Mouse (Mus musculus) limb, embryonic 13.5 days (tissue): ENCODE results near the gene Ralgds. TPM values are rescaled to one million over a fixed set of nuclear protein-coding genes. Genes with fewer than 3 reads are reported as not detected.
A peak's percentile ranks its signal among the peaks of the same experiment; 100 is the strongest.

Source experiments
- ATAC-seq: fragments of 200-750 bp; cut with Nextera tagmentation; 2 replicates; pipeline ENCODE4 v1.8.0; 2017; ENCODE audit warnings: low read depth, moderate number of reproducible peaks, moderate TSS enrichment; ENCODE audit not compliant: low FRiP score
- H3K27ac ChIP-seq: fragments of 300-500 bp; sonication (generic); 2 replicates; pipeline ENCODE4 v1.5.1; 2015; ENCODE audit warnings: inconsistent platforms, mild to moderate bottlenecking, moderate library complexity
- H3K27me3 ChIP-seq: fragments of 300-500 bp; sonication (generic); 2 replicates; pipeline ENCODE4 v1.6.1; 2015; ENCODE audit warnings: mild to moderate bottlenecking, inconsistent platforms
- H3K36me3 ChIP-seq: fragments of 300-500 bp; sonication (generic); 2 replicates; pipeline ENCODE4 v1.6.1; 2015; ENCODE audit warnings: inconsistent platforms, mild to moderate bottlenecking, moderate library complexity
- H3K4me1 ChIP-seq: fragments of 300-500 bp; sonication (generic); 2 replicates; pipeline ENCODE4 v1.6.1; 2015; ENCODE audit warnings: inconsistent platforms
- H3K4me2 ChIP-seq: fragments of 300-500 bp; sonication (generic); replicated peaks from 2 replicates; pipeline ENCODE4 v1.6.1; 2015; ENCODE audit warnings: inconsistent platforms, mild to moderate bottlenecking, moderate library complexity
- H3K4me3 ChIP-seq: fragments of 300-500 bp; sonication (generic); 2 replicates; pipeline ENCODE4 v1.5.1; 2015; ENCODE audit warnings: moderate library complexity, mild to moderate bottlenecking, inconsistent platforms
- H3K9ac ChIP-seq: fragments of 300-500 bp; sonication (generic); 2 replicates; pipeline ENCODE4 v1.6.1; 2015; ENCODE audit warnings: mild to moderate bottlenecking, inconsistent platforms
- H3K9me3 ChIP-seq: fragments of 300-500 bp; sonication (generic); 2 replicates; pipeline ENCODE4 v1.6.1; 2016; ENCODE audit warnings: inconsistent platforms
- WGBS: fragments of 180-500 bp; shearing (Covaris S2); methylation state at CpG from one replicate; pipeline ENCODE4 v1.1.7; 2015; 5-methylcytosine and 5-hydroxymethylcytosine counted together
- polyA plus RNA-seq: library from polyadenylated mRNA; unstranded; fragments of >200 nt; fragmentation: Nextera tagmentation; extraction: Ambion mirVana; gene quantifications from 2 replicates; pipeline ENCODE4 v1.2.1, GENCODE M21; 2015

The Ralgds gene
- polyA plus RNA-seq, 1 experiment from 2014 or later, result 53.8 TPM

DNA sequence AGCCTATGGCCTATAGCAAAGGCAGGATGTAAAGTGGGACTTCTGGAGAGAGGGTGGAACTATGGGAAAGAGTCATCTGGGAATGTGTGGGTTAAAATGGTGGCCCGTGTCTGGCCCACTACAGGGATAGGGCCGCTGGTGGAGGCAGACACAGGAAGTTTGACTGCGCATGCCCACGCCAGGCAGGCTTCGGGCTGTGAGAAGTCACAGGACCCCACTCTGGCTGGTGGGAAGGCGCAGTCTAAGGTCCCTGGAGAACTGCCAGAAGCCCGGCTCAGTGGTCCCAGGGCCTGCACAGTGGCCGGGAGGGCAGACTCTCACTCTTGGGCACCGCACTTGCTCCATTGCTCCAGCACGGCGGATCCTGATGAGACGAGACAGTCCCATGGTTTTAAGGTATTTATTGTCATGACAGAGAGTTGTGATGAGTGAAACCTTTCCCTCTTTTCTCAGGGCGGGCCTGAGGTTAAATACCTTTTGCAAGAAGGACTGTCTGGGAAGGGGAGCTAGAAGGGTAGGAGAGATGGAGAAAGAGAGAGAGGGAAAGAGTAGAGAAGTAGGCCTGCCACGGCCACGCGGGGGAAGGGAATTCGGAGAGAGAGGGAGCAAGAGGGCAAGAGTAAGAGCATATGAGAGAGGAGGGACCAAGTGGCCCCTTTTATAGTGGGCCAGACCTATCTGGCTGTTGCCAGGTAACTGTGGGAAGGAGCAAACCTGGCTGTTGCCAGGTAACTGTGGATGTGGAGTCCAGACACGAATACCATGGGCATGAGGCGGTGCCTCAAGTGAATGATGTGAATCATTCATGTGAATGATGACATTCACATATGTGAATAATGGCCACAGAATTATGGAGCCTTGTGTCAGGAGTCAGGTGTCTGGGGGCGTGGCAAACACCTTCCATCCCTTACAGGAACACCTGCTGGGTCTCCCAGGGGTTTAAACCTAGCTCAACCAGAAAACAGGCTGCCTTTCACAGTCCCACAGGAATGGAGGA lies 33.4 kb upstream of the Ralgds start:
- Histone ChIP-seq H3K27me3 (no peaks in the 10 kb centered on the region), H3K36me3 (no peaks in the 10 kb centered on the region), H3K9ac (no peak overlapping the region), H3K4me1 (peaks cover 9% of the 10 kb centered on the region), H3K4me3 (no peak overlapping the region), H3K4me2 (0 out of 2 replicates have a peak overlapping the region, but pooled peaks have one; percentile 21), H3K9me3 (no peaks in the 10 kb centered on the region), H3K27ac (peak overlapping the region; percentile 44; the same call in 1 of the 2 replicates)
- no peak; the same call in 1 of the 2 replicates for ATAC-seq
- WGBS, result 68% methylated on average over 20 of the region's 20 CpGs

DNA sequence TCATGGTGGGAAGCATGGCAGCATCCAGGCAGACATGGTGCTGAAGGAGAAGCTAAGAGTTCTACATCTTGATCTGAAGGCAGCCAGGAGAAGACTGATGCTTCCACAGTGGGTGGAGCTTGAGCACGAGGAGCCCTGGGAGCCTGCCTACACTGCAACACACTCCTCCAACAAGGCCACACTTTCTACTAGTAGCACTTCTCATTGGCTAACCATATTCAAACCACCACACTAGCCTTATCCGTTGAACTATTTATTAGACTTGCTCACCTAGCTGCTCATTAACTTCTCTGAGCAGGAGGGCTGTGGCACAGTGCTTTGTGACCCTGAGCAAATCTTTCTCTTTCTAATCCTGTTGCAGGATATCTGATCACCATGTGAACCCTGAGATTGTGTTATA lies 29.1 kb upstream of the Ralgds start:
- ATAC-seq, result no peak
- Histone ChIP-seq H3K4me1 (peaks cover 9% of the 10 kb centered on the region), H3K27ac (no peak overlapping the region), H3K4me2 (no peak overlapping the region), H3K4me3 (no peak overlapping the region), H3K9me3 (no peaks in the 10 kb centered on the region), H3K36me3 (no peaks in the 10 kb centered on the region), H3K27me3 (no peaks in the 10 kb centered on the region), H3K9ac (no peak overlapping the region)
- 67% methylated on average over 2 of the region's 2 CpGs for WGBS

DNA sequence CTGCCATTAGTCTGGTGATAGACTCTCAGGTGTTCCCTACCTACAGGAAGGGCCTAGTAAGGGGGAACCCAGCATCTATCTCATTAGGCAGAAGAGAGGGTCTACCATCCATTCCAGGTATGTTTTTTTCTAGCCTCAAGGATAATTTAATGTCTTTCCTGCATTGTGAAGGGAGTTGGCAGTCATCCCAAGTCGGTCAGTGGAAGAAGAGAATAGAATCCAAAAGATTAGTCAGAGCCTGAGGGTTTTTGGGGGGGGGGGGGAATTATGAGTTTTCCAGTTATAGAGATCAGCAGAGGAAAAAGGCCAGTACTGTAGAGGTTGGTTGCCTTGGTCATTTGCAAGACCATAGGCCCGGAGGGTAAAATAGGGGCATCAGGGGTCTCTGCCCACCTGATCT lies 18.4 kb upstream of the Ralgds start:
- WGBS, result 80% methylated on average over 2 of the region's 2 CpGs
- ATAC-seq, result no peak
- no peaks in the 10 kb centered on the region for H3K27me3 ChIP-seq
- no peak overlapping the region for H3K4me3 ChIP-seq
- no peak overlapping the region for H3K9ac ChIP-seq
- no peaks in the 10 kb centered on the region; the same call in 1 of the 2 replicates for H3K4me1 ChIP-seq
- no peak overlapping the region for H3K4me2 ChIP-seq
- H3K9me3 ChIP-seq, result peaks cover 3% of the 10 kb centered on the region; the same call in 1 of the 2 replicates
- H3K36me3 ChIP-seq, result no peaks in the 10 kb centered on the region
- H3K27ac ChIP-seq, result no peak overlapping the region

DNA sequence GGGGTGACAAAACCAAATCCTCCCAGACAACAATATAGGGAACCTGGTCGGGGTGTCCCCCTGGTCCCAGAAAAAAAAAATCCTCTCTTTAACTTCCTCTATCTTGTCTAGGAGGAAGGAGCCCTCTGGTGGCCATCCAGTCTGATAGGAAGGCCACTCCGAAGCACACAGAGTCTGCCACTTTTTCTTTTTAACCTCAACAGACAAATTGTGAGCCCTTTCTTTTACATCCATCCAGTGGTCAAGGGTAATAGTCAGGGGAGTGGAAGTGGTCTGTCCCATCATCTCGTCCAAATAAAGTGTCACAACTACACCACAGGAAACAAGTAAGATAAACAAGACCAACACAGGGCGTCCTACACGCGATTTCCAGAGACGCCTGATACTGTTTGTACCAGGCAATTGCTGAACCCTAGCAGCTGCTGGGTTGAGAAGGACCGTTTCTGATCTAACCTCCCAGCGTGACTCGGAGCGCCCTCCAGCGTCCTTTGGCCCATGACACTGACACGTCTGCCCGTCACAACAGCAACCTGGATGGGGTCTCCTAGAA lies 17.6 kb upstream of the Ralgds start:
- Histone ChIP-seq H3K4me1 (no peaks in the 10 kb centered on the region; the same call in 1 of the 2 replicates), H3K4me2 (no peak overlapping the region), H3K9ac (no peak overlapping the region), H3K27me3 (no peaks in the 10 kb centered on the region), H3K4me3 (no peak overlapping the region), H3K27ac (no peak overlapping the region), H3K9me3 (peaks cover 3% of the 10 kb centered on the region; the same call in 1 of the 2 replicates), H3K36me3 (no peaks in the 10 kb centered on the region)
- no peak for ATAC-seq
- 89% methylated on average over 14 of the region's 14 CpGs for WGBS

DNA sequence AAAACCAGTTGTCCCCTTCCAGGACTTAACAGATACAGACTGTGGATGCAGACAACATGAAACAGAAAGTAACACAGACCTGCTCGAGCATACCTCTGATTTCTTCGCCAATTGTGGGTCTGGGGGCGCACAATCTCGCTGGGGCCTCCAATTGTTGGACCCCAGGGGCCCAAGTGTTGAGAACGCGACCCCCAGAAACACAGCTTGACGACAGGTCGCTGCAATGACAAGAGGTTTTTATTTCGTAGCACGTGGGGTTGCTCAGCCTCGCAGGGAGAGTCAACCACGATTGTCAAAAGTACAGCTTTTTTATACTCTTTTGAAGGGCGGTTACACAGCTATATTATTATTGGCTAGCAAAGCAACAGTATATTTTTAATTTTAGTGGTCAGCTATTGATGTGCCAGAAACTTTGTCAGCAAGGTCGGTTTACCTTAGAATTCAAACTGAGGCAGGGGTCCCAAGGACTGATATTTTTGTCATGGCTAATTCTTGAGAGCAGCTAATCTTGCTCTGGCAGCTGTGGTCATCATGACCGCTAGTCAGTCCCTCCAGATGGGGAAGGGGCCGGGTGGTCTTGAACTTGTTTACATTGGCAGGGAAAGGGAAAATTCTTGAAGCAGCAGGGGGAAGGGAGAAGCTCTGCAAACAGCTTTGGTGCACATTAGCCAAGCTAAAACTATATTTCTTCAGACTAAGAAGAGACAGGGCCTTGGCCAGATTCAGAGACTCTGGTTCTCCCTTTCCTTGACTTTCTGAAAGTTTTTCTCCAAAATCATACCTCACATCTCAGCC lies 16.9 kb upstream of the Ralgds start:
- H3K36me3 ChIP-seq, result no peaks in the 10 kb centered on the region
- 79% methylated on average over 16 of the region's 16 CpGs for WGBS
- no peak for ATAC-seq
- no peaks in the 10 kb centered on the region for H3K27me3 ChIP-seq
- H3K4me3 ChIP-seq, result no peak overlapping the region
- H3K9ac ChIP-seq, result 0 out of 2 replicates have a peak overlapping the region, but pooled peaks have one; percentile 31
- no peaks in the 10 kb centered on the region; the same call in 1 of the 2 replicates for H3K4me1 ChIP-seq
- H3K9me3 ChIP-seq, result peaks cover 3% of the 10 kb centered on the region; the same call in 1 of the 2 replicates
- H3K27ac ChIP-seq, result peak overlapping the region; percentile 16; the same call in 1 of the 2 replicates
- no peak overlapping the region for H3K4me2 ChIP-seq

DNA sequence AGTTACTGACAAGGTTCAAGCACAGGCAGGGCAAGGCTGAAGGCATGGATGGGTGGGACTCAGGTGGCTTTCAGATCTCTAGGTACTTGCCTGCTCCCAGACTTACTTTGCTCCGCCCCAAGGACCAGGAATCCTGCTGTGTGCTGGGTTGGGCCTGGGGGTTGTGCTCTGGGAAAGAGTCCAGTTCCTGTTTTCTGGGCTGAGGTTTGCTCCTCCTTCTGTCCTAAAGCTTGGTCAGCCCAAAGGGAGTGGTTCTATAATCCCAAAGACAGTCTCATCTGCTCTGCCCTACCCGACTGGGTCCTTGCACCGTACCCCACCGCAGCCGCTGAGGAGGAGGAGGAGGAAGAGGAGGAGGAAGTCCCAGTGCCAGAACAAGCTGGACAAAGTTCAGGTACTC lies 16.3 kb upstream of the Ralgds start, which contains the start of gene Gbgt1:
Gene Gbgt1, plus strand, starts transcription at position 221 of the 400 bp plus-strand sequence.
- ATAC-seq, result no peak
- 80% methylated on average over 5 of the region's 5 CpGs for WGBS
- Histone ChIP-seq H3K27me3 (no peaks in the 10 kb centered on the region), H3K4me1 (no peaks in the 10 kb centered on the region; the same call in 1 of the 2 replicates), H3K4me2 (no peak within 1 kb of the TSS), H3K27ac (peak within 1 kb of the TSS; percentile 16; the same call in 1 of the 2 replicates), H3K4me3 (no peak within 1 kb of the TSS), H3K36me3 (no peaks in the 10 kb centered on the region), H3K9ac (0 out of 2 replicates have a peak within 1 kb of the TSS, but pooled peaks have one; percentile 31), H3K9me3 (peaks cover 3% of the 10 kb centered on the region; the same call in 1 of the 2 replicates)

DNA sequence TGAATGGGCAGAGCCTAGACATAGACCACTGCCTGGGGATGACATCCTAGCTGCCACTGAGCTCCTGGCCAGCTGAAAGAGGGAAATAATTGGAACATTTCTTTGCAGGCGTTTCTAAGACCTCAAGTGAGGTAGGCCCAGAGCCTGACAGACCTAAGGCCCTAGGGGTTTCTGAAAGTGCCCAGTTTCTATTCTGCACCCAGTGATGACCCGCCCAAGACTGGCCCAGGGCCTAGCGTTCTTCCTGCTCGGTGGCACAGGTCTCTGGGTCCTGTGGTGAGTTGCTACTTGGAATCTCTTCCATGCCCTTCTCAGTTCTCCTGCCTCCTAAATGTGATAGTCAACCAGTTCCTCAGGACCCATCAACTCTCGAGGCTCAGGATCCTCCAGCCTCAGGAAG lies 15.4 kb upstream of the Ralgds start:
- Histone ChIP-seq H3K36me3 (no peaks in the 10 kb centered on the region), H3K27me3 (no peaks in the 10 kb centered on the region), H3K4me2 (no peak overlapping the region), H3K27ac (no peak overlapping the region), H3K4me3 (no peak overlapping the region), H3K9me3 (peaks cover 3% of the 10 kb centered on the region; the same call in 1 of the 2 replicates), H3K4me1 (no peaks in the 10 kb centered on the region; the same call in 1 of the 2 replicates), H3K9ac (no peak overlapping the region)
- no peak for ATAC-seq
- WGBS, result 81% methylated on average over 5 of the region's 5 CpGs

DNA sequence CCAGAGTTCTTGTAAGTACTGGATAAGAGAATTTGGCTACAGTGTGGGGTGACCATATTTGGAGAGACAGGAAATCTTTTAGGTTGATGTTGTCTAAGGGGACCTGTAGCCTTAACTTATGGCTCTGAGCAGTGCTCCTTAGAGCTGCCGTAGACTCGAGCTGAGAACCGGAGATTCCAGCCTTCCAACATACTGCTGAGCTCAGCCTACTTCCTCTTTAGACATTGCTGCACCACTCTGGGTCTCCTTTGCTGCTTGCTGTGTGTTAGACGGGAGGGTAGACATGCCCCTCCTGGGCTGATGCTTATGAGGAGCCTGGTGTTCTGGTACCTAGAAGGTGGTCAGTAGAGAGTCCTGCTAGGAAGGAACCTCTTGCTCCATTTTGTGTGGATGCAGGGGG lies 14.5 kb upstream of the Ralgds start:
- Histone ChIP-seq H3K4me3 (no peak overlapping the region), H3K9ac (no peak overlapping the region), H3K4me1 (no peaks in the 10 kb centered on the region; the same call in 1 of the 2 replicates), H3K9me3 (peaks cover 3% of the 10 kb centered on the region; the same call in 1 of the 2 replicates), H3K4me2 (no peak overlapping the region), H3K36me3 (no peaks in the 10 kb centered on the region), H3K27ac (no peak overlapping the region), H3K27me3 (no peaks in the 10 kb centered on the region)
- 86% methylated on average over 4 of the region's 4 CpGs for WGBS
- no peak for ATAC-seq

DNA sequence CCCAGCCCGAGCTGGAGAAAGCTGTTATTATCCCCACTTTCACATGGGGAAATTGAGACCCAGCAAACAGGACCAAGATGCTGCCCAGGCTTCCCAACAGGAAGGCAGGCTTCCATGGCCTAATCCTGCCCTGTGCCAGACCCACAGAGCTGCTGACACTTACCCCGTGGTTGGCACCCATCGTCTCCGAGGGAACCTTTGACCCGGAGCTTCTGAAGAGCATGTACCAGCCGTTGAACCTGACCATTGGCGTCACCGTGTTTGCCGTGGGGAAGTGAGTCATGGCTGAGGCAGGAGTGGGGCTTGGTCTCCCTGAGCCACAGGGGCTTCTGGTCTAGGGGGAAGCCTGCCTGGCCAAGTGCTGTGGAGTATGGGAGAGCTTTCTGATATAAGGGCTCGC lies 9.9 kb upstream of the Ralgds start:
- Histone ChIP-seq H3K27me3 (no peaks in the 10 kb centered on the region), H3K4me3 (no peak overlapping the region), H3K36me3 (no peaks in the 10 kb centered on the region), H3K27ac (no peak overlapping the region), H3K9ac (no peak overlapping the region), H3K9me3 (no peaks in the 10 kb centered on the region), H3K4me1 (no peaks in the 10 kb centered on the region), H3K4me2 (no peak overlapping the region)
- no peak for ATAC-seq
- 84% methylated on average over 10 of the region's 10 CpGs for WGBS

DNA sequence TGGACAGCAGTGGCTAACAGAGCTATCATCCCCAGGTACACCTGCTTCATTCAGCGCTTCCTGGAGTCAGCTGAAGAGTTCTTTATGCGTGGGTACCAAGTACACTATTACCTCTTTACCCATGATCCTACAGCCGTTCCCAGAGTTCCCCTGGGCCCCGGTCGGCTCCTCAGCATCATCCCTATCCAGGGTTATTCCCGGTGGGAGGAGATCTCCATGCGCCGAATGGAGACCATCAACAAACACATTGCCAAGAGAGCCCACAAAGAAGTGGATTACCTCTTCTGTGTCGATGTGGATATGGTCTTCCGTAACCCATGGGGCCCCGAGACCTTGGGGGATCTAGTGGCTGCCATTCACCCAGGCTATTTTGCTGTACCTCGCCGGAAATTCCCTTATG lies 8.2 kb upstream of the Ralgds start:
- H3K9me3 ChIP-seq, result no peaks in the 10 kb centered on the region
- H3K4me3 ChIP-seq, result no peak overlapping the region
- H3K4me2 ChIP-seq, result no peak overlapping the region
- no peaks in the 10 kb centered on the region for H3K27me3 ChIP-seq
- H3K27ac ChIP-seq, result no peak overlapping the region
- no peaks in the 10 kb centered on the region for H3K4me1 ChIP-seq
- no peak for ATAC-seq
- WGBS, result 88% methylated on average over 13 of the region's 13 CpGs
- no peak overlapping the region for H3K9ac ChIP-seq
- H3K36me3 ChIP-seq, result no peaks in the 10 kb centered on the region

DNA sequence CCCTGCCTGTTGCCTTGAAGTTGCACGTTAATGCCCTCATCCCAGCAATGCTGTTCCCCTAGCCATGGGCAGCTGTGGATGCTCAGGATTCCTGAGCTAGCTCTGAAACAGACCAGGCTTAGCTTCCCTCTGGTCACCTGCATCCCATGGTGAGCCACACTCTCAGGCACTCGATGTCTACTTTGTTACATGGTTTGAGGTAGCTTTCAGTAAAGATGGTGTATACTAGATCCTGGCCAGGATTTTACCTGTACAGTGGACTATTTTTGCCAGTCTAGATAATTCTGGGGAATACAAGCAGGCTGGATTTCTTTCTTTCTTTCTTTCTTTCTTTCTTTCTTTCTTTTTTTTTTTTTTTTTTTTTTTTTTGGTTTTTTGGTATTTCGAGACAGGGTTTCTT lies 7.1 kb upstream of the Ralgds start, which contains the start of gene Gm10134:
Gene Gm10134, plus strand, starts transcription at position 301 of the 400 bp plus-strand sequence.
- H3K36me3 ChIP-seq, result no peaks in the 10 kb centered on the region
- no peak for ATAC-seq
- H3K9me3 ChIP-seq, result no peaks in the 10 kb centered on the region
- H3K4me1 ChIP-seq, result no peaks in the 10 kb centered on the region
- H3K27me3 ChIP-seq, result no peaks in the 10 kb centered on the region
- H3K27ac ChIP-seq, result no peak within 1 kb of the TSS
- no peak within 1 kb of the TSS for H3K4me3 ChIP-seq
- H3K4me2 ChIP-seq, result no peak within 1 kb of the TSS
- no peak within 1 kb of the TSS for H3K9ac ChIP-seq
- WGBS, result 67% methylated on average over 3 of the region's 3 CpGs
